Mouse (Mus musculus) left cerebral cortex, adult 8-10 months (tissue): ENCODE results near the gene Emc7. TPM values are rescaled to one million over a fixed set of nuclear protein-coding genes. Genes with fewer than 3 reads are reported as not detected.

ENCODE experiments used
- DNase-seq, 2 experiments: peaks; one replicate each; pipeline ENCODE4 v3.0.0; 2022; ENCODE audit warnings: low spot score in 2 of 2
- total RNA-seq, 4 experiments: library from RNA; stranded (reverse); gene quantifications; 2 replicates each; pipeline ENCODE4 v1.2.4; 2022

Gene Emc7
- total RNA-seq, 4 experiments from 2014 or later = 48.2 to 52.6 (median 50.1) TPM

GRCm38 (mm10) chr2:112520526-112521482 lies 66.0 kb downstream of the Emc7 start:
- DNase-seq = no peak

Other genes with a start within 250 kb of the Emc7 start
- 100 to 1,000 TPM; 153 to 175 (median 161) TPM for gene Lpcat4, start 215.5 kb upstream of the Emc7 start, total RNA-seq
- under 1 TPM in 1 of 4 experiments, not detected in 3; 0.09 TPM for gene Nutm1, start 195.7 kb upstream of the Emc7 start, total RNA-seq
- 10 to 100 TPM; 49.0 to 56.9 (median 52.8) TPM for gene Nop10, start 193.1 kb upstream of the Emc7 start, total RNA-seq
- 100 to 1,000 TPM; 105 to 127 (median 118) TPM for gene Slc12a6, start 189.2 kb upstream of the Emc7 start, total RNA-seq
- 1 to 10 TPM; 1.9 to 4.3 (median 2.9) TPM for gene Gm21985, start 188.7 kb upstream of the Emc7 start, total RNA-seq
- 100 to 1,000 TPM; 147 to 150 (median 149) TPM for gene Emc4, start 87.0 kb upstream of the Emc7 start, total RNA-seq
- gene Katnbl1, start 75.8 kb upstream of the Emc7 start, total RNA-seq = 10 to 100 TPM; 12.5 to 15.1 (median 13.4) TPM
- gene Chrm5, start 25.8 kb downstream of the Emc7 start, total RNA-seq = 1 to 10 TPM in 3 of 4 experiments, under 1 TPM in 1; 0.97 to 2.4 (median 1.7) TPM
- gene Aven, start 38.0 kb downstream of the Emc7 start, total RNA-seq = 10 to 100 TPM; 10.1 to 14.8 (median 13.1) TPM